Mouse (Mus musculus): Measurements from ENCODE around the gene Litaf. TPM values are rescaled to one million over a fixed set of nuclear protein-coding genes. Genes with fewer than 3 reads are reported as not detected.

The Litaf gene
- polyA plus RNA-seq, 1 experiment, result 241 TPM

GRCm38 (mm10) chr16:11051134-11051533 is 14.8 kb downstream of the Litaf start:
- peaks cover 10% of the 10 kb centered on the region for H3K4me1 ChIP-seq (ENCODE audit: control insufficient read depth, insufficient read depth, low read length)
- H3K27ac ChIP-seq (ENCODE audit: insufficient read depth, low read depth, low read length), result no peak overlapping the region
- no peak overlapping the region for H3K4me3 ChIP-seq (ENCODE audit: insufficient read depth, low read length)
- TF ChIP-seq CTCF (IDR thresholded peaks at IDR 0.05; ENCODE audit: low read depth, low read length), result no peak
- TF ChIP-seq POLR2A (IDR thresholded peaks at IDR 0.05; ENCODE audit: borderline replicate concordance, low read depth, low read length), result no peak

GRCm38 (mm10) chr16:11050226-11050625 is 15.7 kb downstream of the Litaf start:
- Histone ChIP-seq H3K27ac (ENCODE audit: insufficient read depth, low read depth, low read length) (no peak overlapping the region), H3K4me1 (ENCODE audit: control insufficient read depth, insufficient read depth, low read length) (peaks cover 10% of the 10 kb centered on the region), H3K4me3 (ENCODE audit: insufficient read depth, low read length) (no peak overlapping the region)
- TF ChIP-seq CTCF (IDR thresholded peaks at IDR 0.05; ENCODE audit: low read depth, low read length), result no peak
- TF ChIP-seq POLR2A (IDR thresholded peaks at IDR 0.05; ENCODE audit: borderline replicate concordance, low read depth, low read length), result no peak

GRCm38 (mm10) chr16:11047130-11047529 is 18.8 kb downstream of the Litaf start:
- TF ChIP-seq POLR2A (IDR thresholded peaks at IDR 0.05; ENCODE audit: borderline replicate concordance, low read depth, low read length) (no peak), CTCF (IDR thresholded peaks at IDR 0.05; ENCODE audit: low read depth, low read length) (no peak)
- Histone ChIP-seq H3K4me1 (ENCODE audit: control insufficient read depth, insufficient read depth, low read length) (no peaks in the 10 kb centered on the region), H3K4me3 (ENCODE audit: insufficient read depth, low read length) (no peak overlapping the region), H3K27ac (ENCODE audit: insufficient read depth, low read depth, low read length) (no peak overlapping the region)

GRCm38 (mm10) chr16:11046437-11046836 is 19.5 kb downstream of the Litaf start:
- Histone ChIP-seq H3K4me1 (ENCODE audit: control insufficient read depth, insufficient read depth, low read length) (no peaks in the 10 kb centered on the region), H3K27ac (ENCODE audit: insufficient read depth, low read depth, low read length) (no peak overlapping the region), H3K4me3 (ENCODE audit: insufficient read depth, low read length) (no peak overlapping the region)
- TF ChIP-seq CTCF (IDR thresholded peaks at IDR 0.05; ENCODE audit: low read depth, low read length) (no peak), POLR2A (IDR thresholded peaks at IDR 0.05; ENCODE audit: borderline replicate concordance, low read depth, low read length) (no peak)

- no peak overlapping the region for H3K27ac ChIP-seq (ENCODE audit: insufficient read depth, low read depth, low read length)
- no peaks in the 10 kb centered on the region for H3K4me1 ChIP-seq (ENCODE audit: control insufficient read depth, insufficient read depth, low read length)
- H3K4me3 ChIP-seq (ENCODE audit: insufficient read depth, low read length), result no peak overlapping the region
- TF ChIP-seq CTCF (IDR thresholded peaks at IDR 0.05; ENCODE audit: low read depth, low read length) (no peak), POLR2A (IDR thresholded peaks at IDR 0.05; ENCODE audit: borderline replicate concordance, low read depth, low read length) (no peak)
These were observed 22.7 kb downstream of the Litaf start for GRCm38 (mm10) chr16:11043239-11043638.

GRCm38 (mm10) chr16:11040603-11041002 is 25.4 kb downstream of the Litaf start:
- H3K4me3 ChIP-seq (ENCODE audit: insufficient read depth, low read length), result no peak overlapping the region
- H3K27ac ChIP-seq (ENCODE audit: insufficient read depth, low read depth, low read length), result no peak overlapping the region
- TF ChIP-seq CTCF (IDR thresholded peaks at IDR 0.05; ENCODE audit: low read depth, low read length), result no peak
- TF ChIP-seq POLR2A (IDR thresholded peaks at IDR 0.05; ENCODE audit: borderline replicate concordance, low read depth, low read length), result no peak
- no peaks in the 10 kb centered on the region for H3K4me1 ChIP-seq (ENCODE audit: control insufficient read depth, insufficient read depth, low read length)

GRCm38 (mm10) chr16:11035790-11036431 is 30.0 kb downstream of the Litaf start:
- Histone ChIP-seq H3K27ac (ENCODE audit: insufficient read depth, low read depth, low read length) (no peak overlapping the region), H3K4me1 (ENCODE audit: control insufficient read depth, insufficient read depth, low read length) (0 out of 2 replicates have a peak, but pooled peaks cover 5% of the 10 kb centered on the region), H3K4me3 (ENCODE audit: insufficient read depth, low read length) (no peak overlapping the region)
- no peak for TF ChIP-seq POLR2A (IDR thresholded peaks at IDR 0.05; ENCODE audit: borderline replicate concordance, low read depth, low read length)
- TF ChIP-seq CTCF (IDR thresholded peaks at IDR 0.05; ENCODE audit: low read depth, low read length), result peak; percentile 88

GRCm38 (mm10) chr16:11035273-11035672 is 30.7 kb downstream of the Litaf start:
- TF ChIP-seq CTCF (IDR thresholded peaks at IDR 0.05; ENCODE audit: low read depth, low read length) (no peak), POLR2A (IDR thresholded peaks at IDR 0.05; ENCODE audit: borderline replicate concordance, low read depth, low read length) (no peak)
- Histone ChIP-seq H3K4me3 (ENCODE audit: insufficient read depth, low read length) (no peak overlapping the region), H3K27ac (ENCODE audit: insufficient read depth, low read depth, low read length) (no peak overlapping the region), H3K4me1 (ENCODE audit: control insufficient read depth, insufficient read depth, low read length) (0 out of 2 replicates have a peak, but pooled peaks cover 5% of the 10 kb centered on the region)

- Histone ChIP-seq H3K27ac (ENCODE audit: insufficient read depth, low read depth, low read length) (no peak overlapping the region), H3K4me3 (ENCODE audit: insufficient read depth, low read length) (no peak overlapping the region), H3K4me1 (ENCODE audit: control insufficient read depth, insufficient read depth, low read length) (0 out of 2 replicates have a peak, but pooled peaks cover 5% of the 10 kb centered on the region)
- peak; percentile 100 for TF ChIP-seq CTCF (IDR thresholded peaks at IDR 0.05; ENCODE audit: low read depth, low read length)
- TF ChIP-seq POLR2A (IDR thresholded peaks at IDR 0.05; ENCODE audit: borderline replicate concordance, low read depth, low read length), result no peak
These were observed 31.7 kb downstream of the Litaf start for GRCm38 (mm10) chr16:11034193-11034803.

- H3K4me1 ChIP-seq (ENCODE audit: control insufficient read depth, insufficient read depth, low read length), result 0 out of 2 replicates have a peak, but pooled peaks cover 5% of the 10 kb centered on the region
These were observed 34.6 kb downstream of the Litaf start for GRCm38 (mm10) chr16:11031320-11031719.

More at GRCm38 (mm10) chr16:11031320-11031719, 34.6 kb downstream of the Litaf start:
- H3K4me3 ChIP-seq (ENCODE audit: insufficient read depth, low read length), result no peak overlapping the region
- H3K27ac ChIP-seq (ENCODE audit: insufficient read depth, low read depth, low read length), result no peak overlapping the region
- TF ChIP-seq CTCF (IDR thresholded peaks at IDR 0.05; ENCODE audit: low read depth, low read length), result no peak
- TF ChIP-seq POLR2A (IDR thresholded peaks at IDR 0.05; ENCODE audit: borderline replicate concordance, low read depth, low read length), result no peak

All from bone marrow macrophage, adult 2 months (primary cell).